Comparison of ENCODE assay signal across 11 mouse cellular contexts in the genomic region with DNA sequence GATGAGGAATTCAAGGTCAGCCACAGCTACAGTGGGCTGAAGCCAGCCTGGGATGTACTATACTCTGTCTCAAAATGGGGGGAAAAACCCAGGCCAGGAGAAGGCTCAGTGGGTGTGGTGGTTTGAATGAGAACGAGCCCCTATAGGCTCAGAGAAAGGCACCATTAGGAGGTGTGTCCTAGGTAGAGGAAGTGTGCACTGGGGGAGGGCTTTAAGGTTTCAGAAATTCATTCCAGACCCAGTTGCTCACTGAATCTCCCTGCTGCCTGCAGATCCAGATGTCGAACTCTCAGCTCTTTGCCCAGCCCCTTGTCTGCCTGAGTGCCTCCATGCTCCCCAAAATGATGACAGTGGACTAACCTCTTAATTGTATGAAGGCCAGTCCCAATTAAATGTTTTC. TPM values are rescaled to one million over a fixed set of nuclear protein-coding genes. Genes with fewer than 3 reads are reported as not detected.
DNase-seq lines count a peak whose midpoint lies in the region; ATAC-seq and TF ChIP-seq lines count a peak whose summit lies in the region.
"Had no signal": no experiment of that assay in that cellular context is flagged by ENCODE, and none has a peak within 500 bp of the region (broad histone marks: within the 10 kb centered on the region; RNA-seq: fewer than 3 reads in every experiment).

No protein-coding gene starts in this region.

- no peak overlapping the region for H3K9ac ChIP-seq in kidney, postnatal 0 days (ENCODE audit: low read depth, low read length)
- H3K9ac ChIP-seq in intestine, embryonic 16.5 days (ENCODE audit: low read depth, low read length), result 0 out of 2 replicates have a peak overlapping the region, but pooled peaks have one; percentile 19
- H3K9ac ChIP-seq: forebrain, embryonic 12.5 days had no signal

- no peaks in the 10 kb centered on the region; the same call in 1 of the 2 replicates for H3K4me1 ChIP-seq in kidney, postnatal 0 days (replicated peaks; ENCODE audit: insufficient read depth, low read length)
- peaks cover 13% of the 10 kb centered on the region for H3K4me1 ChIP-seq in intestine, embryonic 16.5 days (ENCODE audit: control insufficient read depth, insufficient read depth, low read length)
- H3K4me1 ChIP-seq in hindbrain, embryonic 10.5 days (replicated peaks), result peaks cover 17% of the 10 kb centered on the region

- DNase-seq in kidney, postnatal 0 days (ENCODE audit: low spot score), result no peak
- no peak for DNase-seq in kidney, postnatal 14 days
- peak; percentile 35 for DNase-seq in naive thymus-derived CD4-positive, alpha-beta T cell, adult 2 months (ENCODE audit: low read depth)
- DNase-seq in gastrocnemius, adult 2 months, result no peak
- DNase-seq in adrenal gland, adult 18-20 months (ENCODE audit: low spot score in 2 of 2), result no peak
- DNase-seq in hindbrain, embryonic 10.5 days (ENCODE audit: low spot score), result no peak
- DNase-seq: right cerebral cortex, postnatal 14 days had no signal

- H3K4me3 ChIP-seq in kidney, postnatal 0 days (replicated peaks; ENCODE audit: low read depth, low read length), result no peak overlapping the region
- no peak overlapping the region for H3K4me3 ChIP-seq in intestine, embryonic 16.5 days (ENCODE audit: low read length)
- H3K4me3 ChIP-seq in gastrocnemius, adult 2 months, result no peak overlapping the region
- no peak overlapping the region for H3K4me3 ChIP-seq in hindbrain, embryonic 10.5 days
- H3K4me3 ChIP-seq: forebrain, embryonic 12.5 days had no signal

- WGBS in kidney, postnatal 0 days, result 31% methylated on average over 2 of the region's 2 CpGs
- 26% methylated on average over 2 of the region's 2 CpGs for WGBS in intestine, embryonic 16.5 days
- WGBS in hindbrain, embryonic 10.5 days, result 53% methylated on average over 2 of the region's 2 CpGs

- intact Hi-C loops in gastrocnemius, adult 2 months (cut with DNase I), result no loop called here

- no peak overlapping the region for H3K27ac ChIP-seq in kidney, postnatal 0 days
- H3K27ac ChIP-seq in intestine, embryonic 16.5 days (ENCODE audit: low read length), result peak overlapping the region; percentile 28
- H3K27ac ChIP-seq in gastrocnemius, adult 2 months, result no peak overlapping the region
- H3K27ac ChIP-seq in hindbrain, embryonic 10.5 days, result no peak overlapping the region
- H3K27ac ChIP-seq: forebrain, embryonic 12.5 days had no signal

- H3K9me3 ChIP-seq in kidney, postnatal 0 days (replicated peaks; ENCODE audit: low read length), result no peaks in the 10 kb centered on the region
- no peaks in the 10 kb centered on the region for H3K9me3 ChIP-seq in intestine, embryonic 16.5 days (ENCODE audit: control insufficient read depth, low read length)
- H3K9me3 ChIP-seq in hindbrain, embryonic 10.5 days, result no peaks in the 10 kb centered on the region
- H3K9me3 ChIP-seq: forebrain, embryonic 12.5 days had no signal

- H3K27me3 ChIP-seq in kidney, postnatal 0 days (ENCODE audit: insufficient read depth, low read length), result no peaks in the 10 kb centered on the region
- no peaks in the 10 kb centered on the region for H3K27me3 ChIP-seq in intestine, embryonic 16.5 days (replicated peaks; ENCODE audit: control insufficient read depth, insufficient read depth, low read length)
- H3K27me3 ChIP-seq in hindbrain, embryonic 10.5 days (ENCODE audit: insufficient read depth, poor library complexity, severe bottlenecking), result no peaks in the 10 kb centered on the region
- H3K27me3 ChIP-seq: forebrain, embryonic 12.5 days had no signal

- ATAC-seq in kidney, postnatal 0 days (replicated peaks; ENCODE audit: low FRiP score, low read depth), result peak; percentile 68
- peak; percentile 96 for ATAC-seq in activated CD4-positive, CD25-positive, alpha-beta regulatory T cell, adult 4 months
- peak; percentile 76 for ATAC-seq in intestine, embryonic 16.5 days

- no peaks in the 10 kb centered on the region for H3K36me3 ChIP-seq in kidney, postnatal 0 days (ENCODE audit: insufficient read depth, low read length)
- no peaks in the 10 kb centered on the region for H3K36me3 ChIP-seq in intestine, embryonic 16.5 days (ENCODE audit: control insufficient read depth, insufficient read depth, low read length)
- no peaks in the 10 kb centered on the region for H3K36me3 ChIP-seq in hindbrain, embryonic 10.5 days
- H3K36me3 ChIP-seq: forebrain, embryonic 12.5 days had no signal

- H3K4me2 ChIP-seq in kidney, postnatal 0 days (ENCODE audit: low read length), result no peak overlapping the region
- H3K4me2 ChIP-seq in intestine, embryonic 16.5 days (ENCODE audit: low read depth, low read length), result no peak overlapping the region
- H3K4me2 ChIP-seq: forebrain, embryonic 12.5 days; midbrain, embryonic 11.5 days had no signal

- no peak for TF ChIP-seq CTCF in kidney, postnatal 0 days (IDR thresholded peaks at IDR 0.05; ENCODE audit: low read depth)
- TF ChIP-seq CTCF in gastrocnemius, adult 2 months (IDR thresholded peaks at IDR 0.05), result no peak

RNA-seq across cellular contexts. Expression of gene Spen, which starts 14.1 kb away (rescaled TPM):
- polyA plus RNA-seq in kidney, postnatal 0 days (2015; fragmentation: Nextera tagmentation; extraction: Ambion mirVana), result 6.2 and 6.6 TPM in 2 replicates
- polyA plus RNA-seq in activated CD4-positive, CD25-positive, alpha-beta regulatory T cell, adult 4 months (2017; shearing (Covaris generic)), result 10 to 100 TPM in 1 of 2 experiments, 1 to 10 TPM in 1; 9.3 to 15.9 TPM
- 6.2 and 6.3 TPM in 2 replicates for polyA plus RNA-seq in intestine, embryonic 16.5 days (2015; fragmentation: Nextera tagmentation; extraction: Ambion mirVana)
- total RNA-seq in gastrocnemius, adult 2 months (2021), result 10 to 100 TPM; 23.3 to 25.1 TPM
- total RNA-seq in adrenal gland, adult 18-20 months (2021), result 10 to 100 TPM; 49.4 to 53.7 TPM
- polyA plus RNA-seq in hindbrain, embryonic 10.5 days (2016; fragmentation: Nextera tagmentation; extraction: Ambion mirVana), result 12.8 and 14.2 TPM in 2 replicates

RNA-seq across cellular contexts. Expression of gene Fblim1, which starts 53.4 kb away (rescaled TPM):
- 58.1 and 64.6 TPM in 2 replicates for polyA plus RNA-seq in kidney, postnatal 0 days (2015; fragmentation: Nextera tagmentation; extraction: Ambion mirVana)
- polyA plus RNA-seq in activated CD4-positive, CD25-positive, alpha-beta regulatory T cell, adult 4 months (2017; shearing (Covaris generic)), result under 1 TPM in 1 of 2 experiments, not detected in 1; 0.29 TPM
- polyA plus RNA-seq in intestine, embryonic 16.5 days (2015; fragmentation: Nextera tagmentation; extraction: Ambion mirVana), result 63.8 and 66.2 TPM in 2 replicates
- 1 to 10 TPM; 1.1 to 1.5 TPM for total RNA-seq in gastrocnemius, adult 2 months (2021)
- 10 to 100 TPM in 1 of 2 experiments, 1 to 10 TPM in 1; 6.8 to 13.0 TPM for total RNA-seq in adrenal gland, adult 18-20 months (2021)
- 33.7 and 34.4 TPM in 2 replicates for polyA plus RNA-seq in hindbrain, embryonic 10.5 days (2016; fragmentation: Nextera tagmentation; extraction: Ambion mirVana)

Comparison
In these comparisons a context has a peak if more than half of its experiments do, and no peak if none do; other contexts are left out.
1. RNA of gene Fblim1, which starts 53.4 kb away (polyA plus RNA-seq): 63.8 to 66.2 TPM in intestine, embryonic 16.5 days, 58.1 to 64.6 TPM in kidney, postnatal 0 days and 33.7 to 34.4 TPM in hindbrain, embryonic 10.5 days; 0.29 TPM in activated CD4-positive, CD25-positive, alpha-beta regulatory T cell, adult 4 months; every median in the first group is over 10 times any median in the second.
2. Peak in every context shown above with its lines, with median percentiles within 50 percentile points of each other: ATAC-seq.